Mouse (Mus musculus) gastrocnemius, adult 8-10 months (tissue): ENCODE data around the gene AW822073. TPM values are rescaled to one million over a fixed set of nuclear protein-coding genes. Genes with fewer than 3 reads are reported as not detected.
A peak's percentile ranks its signal among the peaks of the same experiment; 100 is the strongest.
"Not testable (repeated sequence)": the region's sequence is repeated elsewhere in the genome, so short reads cannot be mapped to it uniquely, and the experiment has no call there.

Experiments
- DNase-seq, 2 experiments: peaks; one replicate each; pipeline ENCODE4 v3.0.0; 2022; ENCODE audit warnings: low spot score in 2 of 2
- total RNA-seq, 4 experiments: library from RNA; stranded (reverse); gene quantifications; 2 replicates each; pipeline ENCODE4 v1.2.4; 2022

Gene AW822073
- total RNA-seq, 4 experiments from 2014 or later: not detected

GRCm38 (mm10) chr10:58223161-58223560 is 1.6 kb downstream of the AW822073 start:
- not testable (repeated sequence) for DNase-seq

GRCm38 (mm10) chr10:58221571-58221970 is 3.2 kb downstream of the AW822073 start:
- peak in 1 of 2 experiments; percentile 50 for DNase-seq

GRCm38 (mm10) chr10:58220726-58221125 is 4.0 kb downstream of the AW822073 start:
- DNase-seq: no peak

GRCm38 (mm10) chr10:58217366-58217765 is 7.4 kb downstream of the AW822073 start:
- no peak for DNase-seq

- DNase-seq: no peak
These were observed 9.4 kb downstream of the AW822073 start for GRCm38 (mm10) chr10:58215353-58215752.

GRCm38 (mm10) chr10:58214934-58215333 is 9.8 kb downstream of the AW822073 start:
- DNase-seq: no peak

GRCm38 (mm10) chr10:58214497-58214896 is 10.2 kb downstream of the AW822073 start:
- DNase-seq: no peak

- no peak for DNase-seq
These were observed 12.5 kb downstream of the AW822073 start for GRCm38 (mm10) chr10:58212230-58212629.

GRCm38 (mm10) chr10:58211213-58211612 is 13.5 kb downstream of the AW822073 start:
- no peak for DNase-seq

GRCm38 (mm10) chr10:58210514-58210913 is 14.2 kb downstream of the AW822073 start:
- no peak for DNase-seq

- DNase-seq: no peak
These were observed 14.8 kb downstream of the AW822073 start for GRCm38 (mm10) chr10:58209710-58210467.

- no peak for DNase-seq
These were observed 17.9 kb downstream of the AW822073 start for GRCm38 (mm10) chr10:58206639-58207404.

- DNase-seq: no peak
These were observed 18.7 kb downstream of the AW822073 start for GRCm38 (mm10) chr10:58205986-58206385.

Other genes with a start within 250 kb of the AW822073 start
- gene Duxf3, start 7.7 kb upstream of the AW822073 start, total RNA-seq: not detected
- gene Gm4981, start 11.8 kb upstream of the AW822073 start, total RNA-seq: not detected
- 10 to 100 TPM; 23.7 to 39.7 (median 29.2) TPM for gene Gcc2, start 30.6 kb upstream of the AW822073 start, total RNA-seq
- gene Lims1, start 98.5 kb upstream of the AW822073 start, total RNA-seq: 10 to 100 TPM; 38.1 to 48.6 (median 44.4) TPM
- 10 to 100 TPM; 46.3 to 53.8 (median 47.4) TPM for gene Ranbp2, start 222.0 kb upstream of the AW822073 start, total RNA-seq